Mouse (Mus musculus): ENCODE results near the gene Cacnb4. TPM values are rescaled to one million over a fixed set of nuclear protein-coding genes. Genes with fewer than 3 reads are reported as not detected.

Cacnb4 gene
- polyA plus RNA-seq, 1 experiment = not detected

GRCm38 (mm10) chr2:52557503-52558275, 118.9 kb downstream of the Cacnb4 start:
- TF ChIP-seq TAL1 (IDR thresholded peaks at IDR 0.05; ENCODE audit: low read length) = no peak
- no peak for TF ChIP-seq GATA1 (IDR thresholded peaks at IDR 0.05; ENCODE audit: low read length)
- H3K27me3 ChIP-seq (ENCODE audit: control insufficient read depth) = no peaks in the 10 kb centered on the region

DNA sequence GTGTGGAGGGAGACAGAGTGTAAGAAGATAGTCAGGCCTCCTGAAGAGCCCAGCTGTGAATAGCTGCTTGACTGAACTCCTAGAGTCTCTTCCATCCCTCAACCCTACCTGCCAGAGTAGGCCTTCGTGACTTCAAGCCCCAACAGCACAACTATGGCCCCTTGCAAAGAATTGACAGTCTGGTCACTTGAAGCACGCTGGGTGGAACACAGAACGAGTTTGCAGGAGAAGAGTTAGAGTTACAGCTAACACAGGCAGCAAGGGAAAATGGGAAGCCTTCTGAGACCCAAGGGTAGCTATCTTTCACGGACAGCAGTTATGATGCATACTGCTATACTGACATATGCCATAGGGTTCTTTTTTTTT, 119.7 kb downstream of the Cacnb4 start:
- H3K4me1 ChIP-seq (ENCODE audit: control insufficient read depth) = no peaks in the 10 kb centered on the region
- no peak for TF ChIP-seq TAL1 (IDR thresholded peaks at IDR 0.05; ENCODE audit: low read length)
- no peak for TF ChIP-seq GATA1 (IDR thresholded peaks at IDR 0.05; ENCODE audit: low read length)
- no peaks in the 10 kb centered on the region for H3K36me3 ChIP-seq (ENCODE audit: control insufficient read depth)
- H3K27me3 ChIP-seq (ENCODE audit: control insufficient read depth) = no peaks in the 10 kb centered on the region
- no peak overlapping the region for H3K4me3 ChIP-seq (replicated peaks)
- H3K9me3 ChIP-seq (ENCODE audit: control insufficient read depth, low read length) = peaks cover 3% of the 10 kb centered on the region; the same call in 1 of the 2 replicates

More at GRCm38 (mm10) chr2:52557503-52558275, 118.9 kb downstream of the Cacnb4 start:
- Histone ChIP-seq H3K36me3 (ENCODE audit: control insufficient read depth) (no peaks in the 10 kb centered on the region), H3K4me3 (replicated peaks) (no peak overlapping the region), H3K4me1 (ENCODE audit: control insufficient read depth) (no peaks in the 10 kb centered on the region), H3K9me3 (ENCODE audit: control insufficient read depth, low read length) (peaks cover 3% of the 10 kb centered on the region; the same call in 1 of the 2 replicates)

GRCm38 (mm10) chr2:52556298-52556960, 120.2 kb downstream of the Cacnb4 start:
- TF ChIP-seq GATA1 (IDR thresholded peaks at IDR 0.05; ENCODE audit: low read length) (no peak), TAL1 (IDR thresholded peaks at IDR 0.05; ENCODE audit: low read length) (no peak)
- H3K4me3 ChIP-seq (replicated peaks) = no peak overlapping the region
- no peaks in the 10 kb centered on the region for H3K4me1 ChIP-seq (ENCODE audit: control insufficient read depth)
- no peaks in the 10 kb centered on the region for H3K36me3 ChIP-seq (ENCODE audit: control insufficient read depth)
- no peaks in the 10 kb centered on the region for H3K27me3 ChIP-seq (ENCODE audit: control insufficient read depth)
- H3K9me3 ChIP-seq (ENCODE audit: control insufficient read depth, low read length) = peaks cover 3% of the 10 kb centered on the region; the same call in 1 of the 2 replicates

- no peaks in the 10 kb centered on the region for H3K36me3 ChIP-seq (ENCODE audit: control insufficient read depth)
- no peaks in the 10 kb centered on the region for H3K4me1 ChIP-seq (ENCODE audit: control insufficient read depth)
- H3K9me3 ChIP-seq (ENCODE audit: control insufficient read depth, low read length) = peaks cover 3% of the 10 kb centered on the region; the same call in 1 of the 2 replicates
- H3K27me3 ChIP-seq (ENCODE audit: control insufficient read depth) = no peaks in the 10 kb centered on the region
- TF ChIP-seq GATA1 (IDR thresholded peaks at IDR 0.05; ENCODE audit: low read length) (no peak), TAL1 (IDR thresholded peaks at IDR 0.05; ENCODE audit: low read length) (no peak)
- H3K4me3 ChIP-seq (replicated peaks) = no peak overlapping the region
These were observed 128.2 kb downstream of the Cacnb4 start for GRCm38 (mm10) chr2:52548401-52548800.

GRCm38 (mm10) chr2:52547331-52547730, 129.3 kb downstream of the Cacnb4 start:
- Histone ChIP-seq H3K4me3 (replicated peaks) (no peak overlapping the region), H3K27me3 (ENCODE audit: control insufficient read depth) (no peaks in the 10 kb centered on the region), H3K36me3 (ENCODE audit: control insufficient read depth) (no peaks in the 10 kb centered on the region), H3K9me3 (ENCODE audit: control insufficient read depth, low read length) (no peaks in the 10 kb centered on the region), H3K4me1 (ENCODE audit: control insufficient read depth) (no peaks in the 10 kb centered on the region)
- TF ChIP-seq TAL1 (IDR thresholded peaks at IDR 0.05; ENCODE audit: low read length) (no peak), GATA1 (IDR thresholded peaks at IDR 0.05; ENCODE audit: low read length) (no peak)

- no peaks in the 10 kb centered on the region for H3K27me3 ChIP-seq (ENCODE audit: control insufficient read depth)
- no peaks in the 10 kb centered on the region for H3K36me3 ChIP-seq (ENCODE audit: control insufficient read depth)
- H3K9me3 ChIP-seq (ENCODE audit: control insufficient read depth, low read length) = no peaks in the 10 kb centered on the region
- no peaks in the 10 kb centered on the region for H3K4me1 ChIP-seq (ENCODE audit: control insufficient read depth)
- no peak overlapping the region for H3K4me3 ChIP-seq (replicated peaks)
- TF ChIP-seq GATA1 (IDR thresholded peaks at IDR 0.05; ENCODE audit: low read length) = no peak
- TF ChIP-seq TAL1 (IDR thresholded peaks at IDR 0.05; ENCODE audit: low read length) = no peak
These were observed 132.1 kb downstream of the Cacnb4 start for GRCm38 (mm10) chr2:52544527-52544926.

- Histone ChIP-seq H3K4me3 (replicated peaks) (no peak overlapping the region), H3K27me3 (ENCODE audit: control insufficient read depth) (no peaks in the 10 kb centered on the region), H3K9me3 (ENCODE audit: control insufficient read depth, low read length) (no peaks in the 10 kb centered on the region), H3K4me1 (ENCODE audit: control insufficient read depth) (no peaks in the 10 kb centered on the region), H3K36me3 (ENCODE audit: control insufficient read depth) (no peaks in the 10 kb centered on the region)
- TF ChIP-seq GATA1 (IDR thresholded peaks at IDR 0.05; ENCODE audit: low read length) (no peak), TAL1 (IDR thresholded peaks at IDR 0.05; ENCODE audit: low read length) (no peak)
These were observed 135.6 kb downstream of the Cacnb4 start for GRCm38 (mm10) chr2:52541068-52541467.

- no peak for TF ChIP-seq GATA1 (IDR thresholded peaks at IDR 0.05; ENCODE audit: low read length)
- TF ChIP-seq TAL1 (IDR thresholded peaks at IDR 0.05; ENCODE audit: low read length) = no peak
- no peaks in the 10 kb centered on the region for H3K27me3 ChIP-seq (ENCODE audit: control insufficient read depth)
- H3K9me3 ChIP-seq (ENCODE audit: control insufficient read depth, low read length) = no peaks in the 10 kb centered on the region
These were observed 137.3 kb downstream of the Cacnb4 start for GRCm38 (mm10) chr2:52539318-52539717.

DNA sequence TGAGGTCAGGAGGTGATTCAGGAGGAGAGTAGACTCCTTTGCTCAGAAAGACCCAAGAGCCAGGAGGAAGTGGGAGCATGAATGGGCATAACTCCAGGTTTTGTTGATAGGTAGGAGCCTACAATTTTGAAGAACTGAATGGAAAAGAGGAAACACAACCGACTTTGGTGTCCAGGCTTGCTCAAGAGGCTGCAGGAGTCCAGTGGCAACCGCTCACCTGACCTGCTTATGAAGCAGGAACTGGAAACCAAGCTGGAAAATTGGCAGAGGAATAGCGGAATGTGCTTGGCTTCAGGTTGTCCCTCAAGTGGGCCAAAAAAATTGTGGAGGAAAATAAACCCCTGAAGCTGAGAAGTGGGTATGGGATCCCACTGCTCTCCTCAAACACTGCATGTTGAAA, 139.0 kb downstream of the Cacnb4 start:
- Histone ChIP-seq H3K9me3 (ENCODE audit: control insufficient read depth, low read length) (no peaks in the 10 kb centered on the region), H3K36me3 (ENCODE audit: control insufficient read depth) (no peaks in the 10 kb centered on the region), H3K27me3 (ENCODE audit: control insufficient read depth) (no peaks in the 10 kb centered on the region), H3K4me3 (replicated peaks) (no peak overlapping the region), H3K4me1 (ENCODE audit: control insufficient read depth) (no peaks in the 10 kb centered on the region)
- TF ChIP-seq GATA1 (IDR thresholded peaks at IDR 0.05; ENCODE audit: low read length) (no peak), TAL1 (IDR thresholded peaks at IDR 0.05; ENCODE audit: low read length) (no peak)

More at GRCm38 (mm10) chr2:52539318-52539717, 137.3 kb downstream of the Cacnb4 start:
- Histone ChIP-seq H3K4me1 (ENCODE audit: control insufficient read depth) (no peaks in the 10 kb centered on the region), H3K4me3 (replicated peaks) (no peak overlapping the region), H3K36me3 (ENCODE audit: control insufficient read depth) (no peaks in the 10 kb centered on the region)

Measured in erythroblast, embryonic 14.5 days (primary cell).